Mouse (Mus musculus): ENCODE results near the gene B830017H08Rik.

Gene B830017H08Rik

DNA sequence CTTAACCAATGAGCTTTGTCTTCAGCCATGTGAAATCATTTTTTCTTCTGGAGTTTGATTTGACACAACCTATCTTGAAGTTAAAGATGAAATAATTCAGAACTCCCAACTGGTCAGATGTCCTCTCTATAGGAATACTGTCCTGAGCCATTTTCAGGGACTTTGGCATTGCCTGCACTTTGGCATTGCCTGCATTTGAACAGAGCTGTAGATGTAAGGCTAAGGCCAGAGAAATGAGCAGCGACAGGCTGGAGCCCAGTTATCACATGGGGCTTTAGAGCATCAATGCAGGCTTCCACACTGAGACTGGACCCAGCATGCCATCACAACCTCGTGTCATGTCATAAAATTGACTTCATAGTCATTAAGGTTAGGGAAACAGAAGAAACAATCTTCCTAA is 20.3 kb downstream of the B830017H08Rik start:
- DNase-seq = no peak

GRCm38 (mm10) chr16:17857157-17857556 is 24.2 kb downstream of the B830017H08Rik start:
- no peak for DNase-seq

GRCm38 (mm10) chr16:17858592-17858991 is 25.7 kb downstream of the B830017H08Rik start:
- no peak for DNase-seq

DNA sequence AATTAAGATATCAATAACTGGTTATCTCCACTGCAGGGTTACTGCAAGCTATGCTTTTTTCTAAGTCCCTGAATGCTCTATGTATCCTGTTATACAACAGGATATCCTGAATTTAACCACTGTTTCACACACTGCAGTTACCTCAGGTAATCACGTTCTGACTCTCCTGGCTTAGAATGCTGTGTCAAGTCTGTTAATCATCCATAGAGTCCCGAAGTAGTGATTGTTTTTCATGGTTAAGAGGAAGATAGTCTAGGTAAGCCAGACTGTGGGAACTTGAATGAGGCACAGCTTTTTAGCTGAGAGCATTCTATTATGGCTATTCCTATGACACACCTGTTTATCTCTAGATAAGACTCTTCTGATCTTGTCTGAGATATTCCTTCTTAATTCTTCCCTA is 32.4 kb downstream of the B830017H08Rik start:
- no peak for DNase-seq

DNA sequence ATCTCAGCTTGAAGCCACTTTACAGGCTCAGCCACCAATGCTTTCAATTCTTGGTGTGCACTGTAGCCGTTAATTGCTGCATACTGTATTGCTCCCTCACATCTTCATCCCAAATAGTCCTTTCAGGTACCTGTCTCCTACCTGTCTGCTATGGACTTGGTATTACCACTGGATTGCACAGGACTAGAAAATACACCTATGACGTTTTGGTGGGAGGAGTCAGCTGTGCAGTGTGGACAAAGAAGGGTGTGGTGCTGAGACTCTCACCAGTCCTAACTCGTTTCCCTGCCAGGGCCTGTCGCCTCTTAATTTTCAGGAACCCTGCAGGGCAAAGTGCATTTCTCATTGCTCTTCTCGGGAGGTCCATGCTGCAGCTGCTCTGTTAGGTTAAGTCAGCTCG is 32.8 kb downstream of the B830017H08Rik start:
- DNase-seq = no peak

- DNase-seq = no peak
These were observed 38.3 kb downstream of the B830017H08Rik start for GRCm38 (mm10) chr16:17871248-17871647.

- DNase-seq = no peak
These were observed 40.1 kb downstream of the B830017H08Rik start for GRCm38 (mm10) chr16:17872995-17873394.

DNA sequence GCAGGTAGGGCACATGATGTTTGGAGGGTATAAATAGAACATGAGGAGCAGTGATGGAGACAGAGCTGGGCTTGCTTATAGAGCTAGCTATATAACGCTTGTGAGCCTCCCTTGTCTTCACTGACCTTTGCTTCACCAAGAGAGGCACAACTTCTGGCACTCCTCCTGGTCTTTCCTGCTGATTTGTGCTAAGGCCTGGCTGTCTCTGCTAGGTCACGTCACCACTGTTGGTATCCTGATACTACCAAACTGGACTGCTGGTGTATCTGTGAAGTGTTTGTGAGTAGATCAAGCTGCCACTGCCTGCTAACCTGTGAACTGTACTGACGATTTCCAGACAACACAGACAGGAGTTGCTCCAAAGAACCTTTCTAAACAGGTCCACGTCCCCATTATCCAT is 42.3 kb downstream of the B830017H08Rik start:
- DNase-seq = no peak

DNA sequence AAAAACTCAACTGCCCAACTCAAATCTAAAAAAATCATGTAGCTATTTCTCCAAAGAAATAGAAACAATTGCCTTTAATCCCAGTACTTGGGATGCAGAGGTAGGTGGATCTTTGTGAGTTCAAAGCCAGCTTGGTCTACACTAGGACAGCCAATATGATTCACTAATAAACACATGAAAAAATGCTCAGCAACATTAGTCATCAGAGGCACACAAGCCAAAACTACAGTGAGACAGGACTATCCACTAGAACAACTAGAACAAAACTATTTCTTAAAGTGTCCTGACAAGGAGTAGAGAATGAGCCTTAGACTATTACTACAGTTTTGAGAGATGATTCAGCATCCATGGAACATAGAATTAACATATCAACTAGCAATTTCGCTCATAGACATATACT is 43.2 kb downstream of the B830017H08Rik start:
- DNase-seq = no peak

DNA sequence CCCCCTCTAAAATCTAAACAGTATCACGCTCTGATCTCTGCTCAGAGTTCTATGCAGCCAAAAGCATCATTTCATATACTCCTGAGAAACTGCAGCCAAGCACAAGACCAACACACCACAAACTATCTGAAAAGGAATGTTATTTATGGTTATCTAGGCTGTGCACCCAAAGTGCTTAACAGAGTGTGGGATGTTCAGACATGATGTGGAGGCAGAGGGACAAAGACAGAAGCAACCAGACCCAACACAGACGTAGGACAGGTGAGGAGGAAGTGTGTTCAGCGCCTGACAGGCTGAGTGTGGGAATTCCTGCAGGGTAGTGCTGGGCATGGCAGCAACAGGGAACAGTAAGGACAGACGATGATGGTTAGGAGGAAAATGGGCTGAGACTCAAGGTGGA is 46.6 kb downstream of the B830017H08Rik start:
- DNase-seq = peak; percentile 35

DNA sequence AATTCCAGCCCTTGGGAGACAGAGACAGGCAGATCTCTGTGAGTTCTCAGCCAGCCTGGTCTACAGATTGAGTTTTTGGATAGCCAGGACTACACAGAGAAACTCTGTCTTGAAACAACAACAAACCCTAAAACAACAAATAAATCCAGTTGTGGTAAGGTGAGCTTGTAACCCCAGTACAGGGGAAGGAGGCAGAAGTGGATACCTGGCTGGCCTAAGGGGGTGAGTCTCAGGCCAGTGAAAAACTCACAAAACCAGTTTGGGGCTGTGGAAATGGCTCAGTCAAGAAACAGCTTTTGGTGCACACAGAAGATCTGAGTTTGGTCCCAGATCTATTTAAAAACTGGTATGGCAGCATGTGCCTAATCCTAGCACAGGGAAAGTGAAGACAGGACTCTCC is 49.3 kb downstream of the B830017H08Rik start:
- DNase-seq = no peak

DNA sequence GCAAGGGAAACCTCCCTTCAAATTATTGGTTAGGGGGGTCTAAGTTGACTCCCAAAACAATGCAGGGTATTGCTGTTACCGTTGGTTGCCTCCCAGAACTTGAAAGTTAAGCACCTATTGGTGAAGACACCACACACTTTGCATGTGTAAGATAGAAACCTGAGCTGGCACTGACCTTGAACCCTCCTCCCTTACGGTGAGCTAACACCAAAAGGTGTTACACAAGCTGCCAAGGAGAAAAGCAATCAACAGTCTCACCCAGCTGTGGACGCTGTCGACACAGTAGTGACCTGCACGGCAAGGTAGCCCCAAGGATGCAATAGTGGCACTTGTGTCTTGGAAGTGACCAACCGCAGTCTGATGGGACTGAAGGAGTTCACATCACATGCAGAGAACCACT is 51.2 kb downstream of the B830017H08Rik start:
- DNase-seq = no peak

Data from right cerebral cortex, adult 18-20 months (tissue).